Mouse (Mus musculus) spleen, adult 18-20 months (tissue): Measurements from ENCODE around the gene Dcpp3.
A peak's percentile ranks its signal among the peaks of the same experiment; 100 is the strongest.
"Not testable (repeated sequence)": the region's sequence is repeated elsewhere in the genome, so short reads cannot be mapped to it uniquely, and the experiment has no call there.

Experiments
- DNase-seq, 2 experiments: peaks; one replicate each; pipeline ENCODE4 v3.0.0; 2022; ENCODE audit warnings: mixed read lengths in 2 of 2

Gene Dcpp3

GRCm38 (mm10) chr17:23917158-23917557 is at the start of gene Dcpp3:
Dcpp3 (plus strand) TSS chr17:23917458.
- DNase-seq: not testable (repeated sequence)

DNA sequence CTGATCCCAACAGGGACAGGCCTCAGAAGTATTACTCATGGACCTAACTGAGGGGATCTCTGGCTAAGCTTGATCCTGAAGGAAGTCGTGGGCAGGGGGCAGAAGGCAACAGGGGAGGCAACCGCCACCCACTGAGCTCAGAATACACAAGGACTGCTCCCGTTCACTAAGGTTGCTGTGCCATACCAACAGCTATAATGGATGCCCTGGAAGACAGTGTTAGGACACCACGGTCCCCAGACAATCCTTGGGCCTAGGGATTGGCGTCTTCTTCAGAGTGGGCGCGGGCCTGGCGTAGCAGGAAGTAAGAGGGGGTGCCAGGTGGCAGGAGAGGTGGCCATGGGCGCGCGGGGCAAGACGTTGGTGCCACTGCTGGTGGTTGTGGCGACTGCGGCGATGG is 49.5 kb upstream of the Dcpp3 start, which contains the start of gene Prss21:
Gene Prss21 (plus strand): TSS at position 301 of the 400 bp plus-strand sequence.
- DNase-seq: no peak

GRCm38 (mm10) chr17:23868513-23868912 is 48.7 kb upstream of the Dcpp3 start:
- no peak for DNase-seq

GRCm38 (mm10) chr17:23873884-23874856 is 43.1 kb upstream of the Dcpp3 start:
- DNase-seq: peak in 1 of 2 experiments; percentile 24

GRCm38 (mm10) chr17:23876741-23877140 is 40.5 kb upstream of the Dcpp3 start:
- no peak for DNase-seq

DNA sequence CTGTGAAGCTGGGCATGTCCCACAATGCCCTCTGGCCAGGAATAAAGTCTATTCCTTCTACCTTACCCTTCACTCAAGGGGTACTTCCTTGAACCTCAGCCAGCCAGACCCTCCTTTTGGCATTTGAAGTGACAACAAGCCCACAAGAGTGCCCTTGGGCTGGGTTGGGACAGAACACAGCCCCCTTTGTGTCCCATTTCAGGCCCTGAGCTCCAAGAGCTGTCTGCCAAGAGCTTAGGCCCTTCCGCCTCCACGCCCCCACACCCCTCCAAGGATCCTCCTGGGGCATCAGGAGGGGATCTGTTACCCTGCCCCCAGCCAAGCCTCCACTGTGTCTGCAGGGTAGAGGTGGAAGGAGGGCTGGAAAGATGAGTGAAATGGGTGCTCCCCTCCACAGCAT is 40.1 kb upstream of the Dcpp3 start:
- no peak for DNase-seq

- not testable (repeated sequence) for DNase-seq
Measured at GRCm38 (mm10) chr17:23880576-23880975, 36.7 kb upstream of the Dcpp3 start, which contains the start of the genes Dcpp1 and Dcpp2. Dcpp1 (plus strand) TSS chr17:23880876. Dcpp2 (plus strand) TSS chr17:23880880.

GRCm38 (mm10) chr17:23924531-23925007 is 7.3 kb downstream of the Dcpp3 start:
- peak; percentile 82 to 87 for DNase-seq

- DNase-seq: peak; percentile 10 to 33
Measured at GRCm38 (mm10) chr17:23925090-23925493, 7.8 kb downstream of the Dcpp3 start.

DNA sequence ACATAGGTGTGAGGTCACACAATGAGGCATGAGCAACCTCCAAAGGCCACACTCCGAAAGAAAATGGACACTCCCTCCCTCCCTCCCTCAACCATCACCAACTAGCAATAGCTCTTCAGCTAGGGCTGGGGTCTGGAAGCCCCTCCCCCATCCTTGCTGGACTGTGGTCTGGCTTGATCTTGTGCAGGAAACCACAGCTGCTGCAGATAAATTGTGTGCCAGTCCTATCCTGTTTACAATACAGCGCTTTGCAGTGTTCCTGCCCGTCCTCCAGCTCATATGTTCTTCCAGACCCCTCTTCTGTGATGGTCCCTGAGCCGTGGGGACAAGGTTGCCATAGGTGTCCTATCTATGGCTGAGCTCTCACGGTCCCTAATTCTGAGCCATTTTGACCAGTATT is 13.9 kb downstream of the Dcpp3 start:
- DNase-seq: no peak

DNA sequence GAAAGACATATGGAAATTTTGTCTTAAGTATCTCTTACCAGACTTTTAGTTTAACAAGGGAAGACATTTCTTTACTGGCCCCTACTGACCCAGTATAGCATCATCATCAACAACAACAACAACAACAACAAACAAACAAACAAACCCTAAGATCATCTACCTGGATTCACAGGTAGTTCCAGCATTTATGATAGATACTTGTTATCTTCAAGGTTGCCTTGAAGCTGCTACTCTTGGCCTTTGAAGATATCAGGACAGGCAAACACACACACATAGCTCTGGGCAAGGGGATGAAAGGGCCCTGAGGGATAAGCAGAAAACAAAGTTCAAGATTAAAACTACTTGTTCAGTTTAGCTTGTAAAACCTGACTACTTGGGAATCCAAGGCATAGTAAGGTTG is 24.1 kb downstream of the Dcpp3 start, which contains the start of gene Sbp:
Gene Sbp (plus strand): TSS at position 301 of the 400 bp plus-strand sequence.
- no peak for DNase-seq

DNA sequence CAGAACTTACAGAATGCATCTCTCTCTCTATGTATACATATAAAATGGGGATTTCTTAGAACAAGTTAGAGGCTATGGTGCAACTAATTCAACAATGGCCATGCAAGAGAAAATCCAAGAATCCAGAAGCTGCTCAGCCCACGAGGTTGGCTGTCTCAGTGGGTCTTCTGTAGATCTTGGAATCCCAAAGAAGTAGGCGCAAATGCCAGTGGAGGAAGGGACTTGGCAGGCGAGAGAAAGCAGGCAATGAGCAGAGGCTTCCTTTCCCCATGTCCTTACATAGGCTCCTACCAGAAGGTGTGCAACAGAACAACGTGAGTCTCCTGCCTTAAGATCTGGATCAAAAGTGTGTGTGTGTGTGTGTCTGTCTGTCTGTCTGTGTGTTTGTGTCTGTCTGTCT is 30.2 kb downstream of the Dcpp3 start:
- DNase-seq: not testable (repeated sequence)

GRCm38 (mm10) chr17:23949068-23949467 is 31.8 kb downstream of the Dcpp3 start:
- no peak for DNase-seq

DNA sequence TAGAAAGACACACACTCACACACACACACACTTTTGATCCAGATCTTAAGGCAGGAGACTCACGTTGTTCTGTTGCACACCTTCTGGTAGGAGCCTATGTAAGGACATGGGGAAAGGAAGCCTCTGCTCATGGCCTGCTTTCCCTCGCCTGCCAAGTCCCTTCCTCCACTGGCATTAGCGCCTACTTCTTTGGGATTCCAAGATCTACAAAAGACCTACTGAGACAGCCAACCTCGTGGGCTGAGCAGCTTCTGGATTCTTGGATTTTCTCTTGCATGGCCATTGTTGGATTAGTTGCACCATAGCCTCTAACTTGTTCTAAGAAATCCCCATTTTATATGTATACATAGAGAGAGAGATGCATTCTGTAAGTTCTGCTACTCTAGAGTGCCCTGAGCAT is 33.6 kb downstream of the Dcpp3 start:
- DNase-seq: not testable (repeated sequence)

DNA sequence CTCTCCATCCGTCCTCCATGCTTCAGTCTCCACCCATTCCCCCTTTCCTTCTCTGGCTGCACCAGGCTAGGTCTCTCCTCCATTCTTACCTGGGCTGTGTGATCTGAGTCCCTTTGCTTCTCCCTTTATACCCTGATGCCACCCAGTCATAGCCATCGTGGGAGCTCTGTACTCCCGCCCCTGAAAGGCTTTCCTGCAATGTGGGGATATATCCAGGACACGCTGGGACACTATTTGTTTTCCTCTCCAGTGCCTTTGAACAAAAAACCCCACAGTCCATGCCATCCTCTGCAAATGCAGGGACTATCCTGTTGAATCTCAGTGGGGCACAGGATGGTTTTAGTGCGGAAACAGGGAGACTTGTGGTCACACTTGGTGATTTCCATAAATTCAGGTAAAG is 37.9 kb downstream of the Dcpp3 start, which contains the start of gene Sbpl:
Gene Sbpl (minus strand): TSS at position 101 of the 400 bp plus-strand sequence.
- no peak for DNase-seq

GRCm38 (mm10) chr17:23960084-23960738 is 43.0 kb downstream of the Dcpp3 start:
- DNase-seq: peak; percentile 31 to 67

GRCm38 (mm10) chr17:23961573-23962122 is 44.4 kb downstream of the Dcpp3 start:
- no peak for DNase-seq

- DNase-seq: no peak
Measured at GRCm38 (mm10) chr17:23965805-23966425, 48.7 kb downstream of the Dcpp3 start.

GRCm38 (mm10) chr17:23966658-23967401 is 49.6 kb downstream of the Dcpp3 start:
- peak in 1 of 2 experiments; percentile 16 for DNase-seq

DNA sequence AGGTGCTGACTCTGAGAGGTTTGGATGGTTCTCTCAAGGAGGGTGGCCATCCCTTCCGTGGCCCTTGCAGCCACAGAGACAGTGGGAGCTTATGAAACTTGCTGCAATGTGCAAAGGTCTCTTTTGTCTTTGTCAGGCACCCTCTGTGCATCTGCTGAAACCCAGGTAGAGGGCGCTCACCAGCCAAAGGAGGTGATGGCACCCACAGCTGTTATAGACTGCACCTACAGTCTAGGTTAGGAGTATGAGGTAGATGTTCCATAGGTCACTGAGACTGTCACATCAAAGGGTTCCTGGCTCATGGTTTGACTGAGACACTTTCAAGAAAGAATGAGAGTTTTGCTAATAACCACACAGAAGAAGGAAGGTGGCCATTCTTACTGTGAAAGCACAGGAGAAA is 51.5 kb downstream of the Dcpp3 start:
- no peak for DNase-seq
